Mouse (Mus musculus): ENCODE measurements around the gene Tlcd1. TPM values are rescaled to one million over a fixed set of nuclear protein-coding genes. Genes with fewer than 3 reads are reported as not detected.

Gene Tlcd1
- polyA plus RNA-seq, 2 experiments, result 44.9 to 69.6 TPM

DNA sequence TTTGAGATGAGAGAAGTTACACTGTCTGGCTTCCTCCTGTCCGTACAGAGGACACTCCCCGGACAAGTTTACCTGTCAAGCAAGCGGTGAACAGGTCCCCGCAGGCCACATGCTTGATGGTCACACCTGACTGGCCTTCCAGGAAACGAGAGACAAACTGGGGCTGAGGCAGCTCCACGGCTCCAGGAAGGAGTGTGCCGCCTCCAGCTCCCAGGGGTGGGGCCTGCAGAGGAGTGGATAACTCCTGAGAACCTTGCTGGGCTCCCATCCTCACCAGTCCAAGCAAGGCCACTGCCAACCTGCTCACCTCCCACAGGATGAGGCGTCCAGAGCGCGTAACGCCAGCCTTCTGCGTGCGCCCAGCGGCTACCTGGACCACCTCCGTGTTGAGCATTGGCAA lies 6.2 kb upstream of the Tlcd1 start:
- ATAC-seq (ENCODE audit: insufficient read depth), result no peak
- Histone ChIP-seq H3K9ac (replicated peaks) (no peak overlapping the region), H3K9me3 (ENCODE audit: control insufficient read depth, low read length) (no peaks in the 10 kb centered on the region), H3K27me3 (ENCODE audit: control insufficient read depth, insufficient read depth, low read length) (no peaks in the 10 kb centered on the region), H3K4me3 (ENCODE audit: insufficient read depth in 1 of 2, low read depth in 2 of 2, low read length in 2 of 2) (no peak overlapping the region), H3K27ac (peak overlapping the region; percentile 2; the same call in 1 of the 2 replicates), H3K36me3 (replicated peaks; ENCODE audit: control insufficient read depth, insufficient read depth, low read depth) (no peaks in the 10 kb centered on the region), H3K4me2 (ENCODE audit: low read depth) (peak overlapping the region; percentile 3; the same call in 1 of the 2 replicates), H3K4me1 (replicated peaks; ENCODE audit: control insufficient read depth in 2 of 2, insufficient read depth in 2 of 2, low read length in 1 of 2) (peaks cover 42 to 50% of the 10 kb centered on the region in 2 experiments)
- DNase-seq (ENCODE audit: low read depth in 3 of 3, low spot score in 3 of 3), result no peak
- no peak for TF ChIP-seq EP300 (IDR thresholded peaks at IDR 0.05; ENCODE audit: low read depth)
- no peak for TF ChIP-seq CTCF (IDR thresholded peaks at IDR 0.05; ENCODE audit: low read depth)
- 84% methylated on average over 15 of the region's 15 CpGs for WGBS (ENCODE audit: insufficient replicate concordance)

DNA sequence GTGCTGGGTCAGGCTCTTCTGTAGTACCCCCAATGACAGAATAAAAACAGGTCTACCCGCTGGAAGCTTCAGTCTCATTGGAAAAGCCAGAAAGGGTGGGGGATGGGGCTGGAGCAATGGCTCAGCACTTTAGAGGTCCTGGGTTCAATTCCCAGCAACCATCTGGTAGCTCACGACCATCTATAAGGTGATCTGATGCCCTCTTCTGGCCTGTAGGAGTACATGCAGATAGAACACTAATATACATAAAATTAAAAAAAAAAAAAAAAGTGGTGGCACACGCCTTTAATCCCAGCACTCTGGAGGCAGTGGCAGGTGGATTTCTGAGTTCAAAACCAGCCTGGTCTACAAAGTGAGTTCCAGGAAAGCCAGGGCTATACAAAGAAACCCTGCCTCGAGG lies 5.2 kb upstream of the Tlcd1 start:
- peaks cover 40 to 44% of the 10 kb centered on the region in 2 experiments for H3K4me1 ChIP-seq (replicated peaks; ENCODE audit: control insufficient read depth in 2 of 2, insufficient read depth in 2 of 2, low read length in 1 of 2)
- H3K27me3 ChIP-seq (ENCODE audit: control insufficient read depth, insufficient read depth, low read length), result no peaks in the 10 kb centered on the region
- no peaks in the 10 kb centered on the region for H3K36me3 ChIP-seq (replicated peaks; ENCODE audit: control insufficient read depth, insufficient read depth, low read depth)
- ATAC-seq (ENCODE audit: insufficient read depth) (no peak), DNase-seq (ENCODE audit: low read depth in 3 of 3, low spot score in 3 of 3) (no peak)
- H3K27ac ChIP-seq, result no peak overlapping the region
- no peak overlapping the region for H3K4me2 ChIP-seq (ENCODE audit: low read depth)
- no peak overlapping the region for H3K9ac ChIP-seq (replicated peaks)
- no peak overlapping the region for H3K4me3 ChIP-seq (ENCODE audit: insufficient read depth in 1 of 2, low read depth in 2 of 2, low read length in 2 of 2)
- WGBS (ENCODE audit: insufficient replicate concordance), result 67% methylated on average over 4 of the region's 4 CpGs
- TF ChIP-seq EP300 (IDR thresholded peaks at IDR 0.05; ENCODE audit: low read depth) (no peak), CTCF (IDR thresholded peaks at IDR 0.05; ENCODE audit: low read depth) (peak; percentile 47)
- H3K9me3 ChIP-seq (ENCODE audit: control insufficient read depth, low read length), result no peaks in the 10 kb centered on the region

DNA sequence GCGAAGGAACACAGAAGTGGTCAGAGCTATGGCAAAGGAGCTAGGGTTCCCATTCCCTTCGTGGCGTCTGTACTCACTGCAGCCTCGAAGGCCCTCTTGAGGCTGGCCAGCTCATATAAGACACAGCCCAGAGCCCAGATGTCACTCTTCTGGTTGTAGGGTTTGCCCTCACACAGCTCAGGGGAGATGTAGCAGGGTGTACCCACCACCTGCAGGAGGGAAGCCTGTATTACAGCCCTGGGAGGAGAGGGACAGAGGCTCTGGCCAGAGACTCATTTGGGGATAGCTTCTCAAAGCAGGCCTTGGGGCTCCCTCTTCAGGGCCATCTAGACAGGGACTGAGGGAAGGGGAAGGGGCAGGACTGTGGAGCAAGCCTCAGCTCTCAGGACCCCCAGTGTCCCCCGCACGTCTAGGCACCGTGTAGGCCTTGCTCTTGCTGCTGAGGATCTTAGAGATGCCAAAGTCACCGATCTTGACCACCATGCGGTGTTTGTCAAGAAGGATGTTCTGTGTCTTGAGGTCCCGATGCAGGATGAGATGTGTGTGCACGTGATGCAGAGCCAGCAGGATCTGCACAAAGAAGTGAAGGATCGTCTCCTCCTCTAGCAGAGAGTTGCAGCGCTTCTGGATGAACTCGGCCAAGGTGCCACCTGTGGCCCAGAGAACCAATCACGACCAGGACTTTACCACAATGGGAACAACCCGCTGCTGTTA lies 4.3 kb upstream of the Tlcd1 start:
- no peak for TF ChIP-seq EP300 (IDR thresholded peaks at IDR 0.05; ENCODE audit: low read depth)
- peak; percentile 61 for TF ChIP-seq CTCF (IDR thresholded peaks at IDR 0.05; ENCODE audit: low read depth)
- H3K27ac ChIP-seq, result no peak overlapping the region
- no peak overlapping the region for H3K4me2 ChIP-seq (ENCODE audit: low read depth)
- H3K9me3 ChIP-seq (ENCODE audit: control insufficient read depth, low read length), result no peaks in the 10 kb centered on the region
- no peaks in the 10 kb centered on the region for H3K36me3 ChIP-seq (replicated peaks; ENCODE audit: control insufficient read depth, insufficient read depth, low read depth)
- ATAC-seq (ENCODE audit: insufficient read depth) (no peak), DNase-seq (ENCODE audit: low read depth in 3 of 3, low spot score in 3 of 3) (no peak)
- peaks cover 35 to 37% of the 10 kb centered on the region in 2 experiments for H3K4me1 ChIP-seq (replicated peaks; ENCODE audit: control insufficient read depth in 2 of 2, insufficient read depth in 2 of 2, low read length in 1 of 2)
- 79% methylated on average over 16 of the region's 16 CpGs for WGBS (ENCODE audit: insufficient replicate concordance)
- no peak overlapping the region for H3K4me3 ChIP-seq (ENCODE audit: insufficient read depth in 1 of 2, low read depth in 2 of 2, low read length in 2 of 2)
- H3K27me3 ChIP-seq (ENCODE audit: control insufficient read depth, insufficient read depth, low read length), result no peaks in the 10 kb centered on the region
- no peak overlapping the region for H3K9ac ChIP-seq (replicated peaks)

DNA sequence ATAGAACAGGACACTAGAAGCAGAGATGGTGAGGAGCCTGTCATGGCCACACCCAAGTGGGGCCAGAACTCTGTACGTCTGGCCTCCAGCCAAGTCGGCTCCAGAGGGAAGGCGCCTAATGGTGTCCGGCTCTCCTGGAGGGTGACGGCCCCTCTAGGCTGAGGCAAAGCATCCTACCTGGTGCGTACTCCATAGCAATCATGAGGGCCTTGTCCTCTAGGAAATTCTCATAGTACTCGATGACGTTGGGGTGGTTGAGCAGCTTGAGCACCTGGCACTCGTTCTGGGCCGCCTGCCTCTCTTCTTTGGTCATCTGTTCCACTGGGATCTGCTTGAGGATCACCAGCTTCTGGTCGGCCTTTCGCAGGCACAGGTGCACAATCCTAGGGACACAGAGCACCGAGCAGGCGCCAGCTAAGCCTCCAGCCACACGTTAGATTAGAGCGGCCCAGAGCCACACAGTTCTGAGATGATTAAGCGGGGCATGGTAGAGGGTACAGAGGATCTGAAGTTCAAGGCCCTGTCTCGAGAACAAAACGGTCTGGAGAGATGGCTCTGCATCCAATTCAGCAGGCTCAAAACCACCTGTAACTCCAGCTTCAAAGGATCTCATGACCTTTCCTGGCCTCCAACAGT lies 3.6 kb upstream of the Tlcd1 start:
- no peak for TF ChIP-seq EP300 (IDR thresholded peaks at IDR 0.05; ENCODE audit: low read depth)
- TF ChIP-seq CTCF (IDR thresholded peaks at IDR 0.05; ENCODE audit: low read depth), result no peak
- no peak for DNase-seq (ENCODE audit: low read depth in 3 of 3, low spot score in 3 of 3)
- Histone ChIP-seq H3K27ac (no peak overlapping the region), H3K27me3 (ENCODE audit: control insufficient read depth, insufficient read depth, low read length) (no peaks in the 10 kb centered on the region), H3K4me2 (ENCODE audit: low read depth) (no peak overlapping the region), H3K4me1 (replicated peaks; ENCODE audit: control insufficient read depth in 2 of 2, insufficient read depth in 2 of 2, low read length in 1 of 2) (peaks cover 31 to 32% of the 10 kb centered on the region in 2 experiments), H3K9ac (replicated peaks) (no peak overlapping the region), H3K9me3 (ENCODE audit: control insufficient read depth, low read length) (no peaks in the 10 kb centered on the region), H3K4me3 (ENCODE audit: insufficient read depth in 1 of 2, low read depth in 2 of 2, low read length in 2 of 2) (no peak overlapping the region), H3K36me3 (replicated peaks; ENCODE audit: control insufficient read depth, insufficient read depth, low read depth) (no peaks in the 10 kb centered on the region)
- no peak for ATAC-seq (ENCODE audit: insufficient read depth)
- WGBS (ENCODE audit: insufficient replicate concordance), result 82% methylated on average over 19 of the region's 19 CpGs

DNA sequence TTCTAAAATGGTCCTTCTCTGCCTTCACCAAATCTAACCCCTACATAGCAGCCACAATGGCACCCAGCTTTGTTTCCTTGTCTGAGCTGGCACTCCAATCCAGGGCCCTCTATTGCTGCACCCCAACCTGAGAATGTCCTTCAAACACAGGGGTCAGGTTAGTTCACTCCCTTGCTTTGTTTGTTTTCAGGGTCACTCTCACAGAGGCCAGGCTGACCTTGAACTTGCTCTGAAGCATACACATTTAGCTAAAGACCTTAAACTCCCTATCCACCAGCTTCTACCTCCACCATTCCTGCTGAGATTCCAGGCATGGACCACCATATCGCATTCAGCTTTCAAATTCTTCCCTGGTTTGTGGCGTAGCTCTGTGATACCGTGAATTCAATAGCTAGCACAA lies 2.0 kb upstream of the Tlcd1 start:
- H3K9ac ChIP-seq (replicated peaks), result no peak overlapping the region
- H3K4me2 ChIP-seq (ENCODE audit: low read depth), result no peak overlapping the region
- no peaks in the 10 kb centered on the region for H3K9me3 ChIP-seq (ENCODE audit: control insufficient read depth, low read length)
- no peak for TF ChIP-seq CTCF (IDR thresholded peaks at IDR 0.05; ENCODE audit: low read depth)
- no peak for TF ChIP-seq EP300 (IDR thresholded peaks at IDR 0.05; ENCODE audit: low read depth)
- no peaks in the 10 kb centered on the region for H3K27me3 ChIP-seq (ENCODE audit: control insufficient read depth, insufficient read depth, low read length)
- no peak for DNase-seq (ENCODE audit: low read depth in 3 of 3, low spot score in 3 of 3)
- H3K27ac ChIP-seq, result no peak overlapping the region
- peaks cover 15 to 17% of the 10 kb centered on the region in 2 experiments for H3K4me1 ChIP-seq (replicated peaks; ENCODE audit: control insufficient read depth in 2 of 2, insufficient read depth in 2 of 2, low read length in 1 of 2)
- 83% methylated on average over 3 of the region's 3 CpGs for WGBS (ENCODE audit: insufficient replicate concordance)
- peaks cover 3% of the 10 kb centered on the region for H3K36me3 ChIP-seq (replicated peaks; ENCODE audit: control insufficient read depth, insufficient read depth, low read depth)
- no peak for ATAC-seq (ENCODE audit: insufficient read depth)
- no peak overlapping the region for H3K4me3 ChIP-seq (ENCODE audit: insufficient read depth in 1 of 2, low read depth in 2 of 2, low read length in 2 of 2)

Measured in liver, embryonic 14.5 days (tissue).